Mouse (Mus musculus) brain, embryonic 14.5 days (tissue): ENCODE measurements around the gene Car14.

ENCODE experiments used
- CTCF ChIP-seq: fragments of 200-500 bp; IDR thresholded peaks from 2 replicates; pipeline ENCODE4 v1.5.1; 2012; ENCODE audit warnings: inconsistent platforms, mild to moderate bottlenecking, moderate library complexity, borderline replicate concordance; ENCODE audit not compliant: insufficient read depth, insufficient read length; ENCODE audit errors: extremely low read depth
- POLR2A ChIP-seq: fragments of 200-500 bp; IDR thresholded peaks from 2 replicates; pipeline ENCODE4 v1.6.1; 2012; ENCODE audit warnings: mild to moderate bottlenecking, inconsistent platforms, borderline replicate concordance; ENCODE audit not compliant: poor library complexity, insufficient read depth, insufficient read length, severe bottlenecking; ENCODE audit errors: extremely low read depth

DNA sequence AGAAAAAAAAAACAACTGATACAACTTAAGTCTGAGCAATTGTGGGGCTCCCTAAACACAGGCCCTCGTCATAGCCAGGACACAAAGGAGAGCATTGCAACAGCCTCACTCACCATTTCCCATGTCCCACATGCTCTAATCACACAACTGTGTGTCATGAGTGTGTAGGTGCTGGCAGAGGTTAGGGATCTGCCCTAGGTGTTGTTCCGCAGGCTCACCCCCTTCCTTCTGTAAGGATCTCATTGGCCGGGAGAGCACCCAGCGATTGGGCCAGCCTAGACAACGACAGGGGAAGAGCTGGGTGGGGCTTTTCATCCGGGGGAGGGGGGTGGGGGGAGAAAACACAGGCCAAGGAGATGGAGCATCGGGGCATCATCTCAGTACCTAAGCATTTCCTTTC lies 40.9 kb downstream of the Car14 start:
- TF ChIP-seq POLR2A (no peak), CTCF (no peak)
